Mouse (Mus musculus): ENCODE data around the gene Fkbp14.

Gene Fkbp14

GRCm38 (mm10) chr6:54587683-54588082 lies 9.4 kb downstream of the Fkbp14 start:
- no peak for DNase-seq

GRCm38 (mm10) chr6:54586911-54587310 lies 10.2 kb downstream of the Fkbp14 start:
- DNase-seq, result no peak

- DNase-seq, result peak; percentile 68 to 77
Measured at GRCm38 (mm10) chr6:54586175-54586574, 10.9 kb downstream of the Fkbp14 start.

- no peak for DNase-seq
Measured at GRCm38 (mm10) chr6:54573218-54573955, 23.7 kb downstream of the Fkbp14 start.

DNA sequence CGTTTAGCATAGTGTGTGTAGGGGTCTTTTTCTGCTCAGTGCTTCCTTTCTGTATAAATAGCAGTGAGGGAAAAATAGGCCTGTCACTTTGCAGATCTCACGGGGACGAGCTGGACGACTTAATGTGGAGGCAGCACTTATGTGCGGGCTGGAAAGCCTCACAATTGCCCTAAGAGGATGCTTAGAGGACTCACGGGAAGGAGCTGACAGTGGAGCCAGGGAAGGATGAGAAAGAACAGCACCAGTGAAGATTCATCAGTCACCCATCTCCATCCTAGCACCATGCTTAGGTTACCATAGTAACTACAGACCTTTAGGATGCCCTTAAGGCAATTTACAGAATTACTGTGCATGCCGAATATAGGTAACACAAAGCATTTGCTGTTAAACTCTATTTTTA lies 27.3 kb downstream of the Fkbp14 start:
- no peak for DNase-seq

GRCm38 (mm10) chr6:54566546-54566919 lies 30.6 kb downstream of the Fkbp14 start:
- no peak for DNase-seq

GRCm38 (mm10) chr6:54565665-54566545 lies 31.2 kb downstream of the Fkbp14 start, which contains the start of gene Scrn1:
Gene Scrn1 (minus strand): TSS chr6:54566489.
- DNase-seq, result peak; percentile 37 to 52

- DNase-seq, result no peak
Measured at GRCm38 (mm10) chr6:54565012-54565411, 32.1 kb downstream of the Fkbp14 start.

DNA sequence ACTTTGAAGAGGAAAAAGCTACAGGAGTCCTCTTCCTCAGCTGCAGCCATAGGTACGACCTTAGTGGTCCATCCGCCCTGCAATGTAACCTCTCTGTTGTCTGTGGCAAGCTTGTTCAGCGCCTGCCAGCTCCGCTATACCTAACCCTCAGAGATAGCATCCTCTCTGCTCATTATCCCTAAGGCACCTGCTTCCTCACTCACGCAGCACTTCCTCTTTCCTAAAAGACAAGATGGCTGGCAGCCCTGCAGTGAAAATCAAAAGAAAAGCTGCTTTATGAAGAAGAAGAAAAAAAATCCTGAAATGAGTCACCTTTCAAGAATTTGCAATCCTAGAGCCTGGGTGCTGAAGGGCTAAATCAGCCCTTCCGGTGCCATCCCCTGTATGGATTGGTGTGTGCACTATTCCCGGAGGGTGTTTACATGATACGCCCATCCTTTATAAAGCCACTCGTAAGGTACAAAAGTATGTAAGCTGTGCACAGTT lies 32.6 kb downstream of the Fkbp14 start:
- DNase-seq, result no peak

DNA sequence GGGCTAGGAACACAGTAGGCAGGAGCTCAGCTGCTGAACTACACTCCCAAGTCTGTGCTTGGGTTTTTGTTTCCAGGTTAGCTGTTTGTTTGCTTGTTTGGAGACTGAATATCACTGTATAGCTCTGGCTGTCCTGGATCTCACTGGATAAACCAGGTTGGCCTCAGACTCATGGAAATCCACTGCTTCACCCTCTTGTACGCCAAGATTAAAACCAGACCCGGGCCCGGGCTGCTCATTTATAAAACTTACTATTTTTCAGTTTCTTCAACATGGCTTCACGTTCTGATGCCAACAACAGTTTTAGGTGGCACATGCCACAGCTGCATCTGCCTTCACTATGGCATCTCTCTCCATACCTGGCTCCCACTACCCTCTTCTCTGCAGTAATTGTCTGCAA lies 33.5 kb downstream of the Fkbp14 start:
- DNase-seq, result no peak

DNA sequence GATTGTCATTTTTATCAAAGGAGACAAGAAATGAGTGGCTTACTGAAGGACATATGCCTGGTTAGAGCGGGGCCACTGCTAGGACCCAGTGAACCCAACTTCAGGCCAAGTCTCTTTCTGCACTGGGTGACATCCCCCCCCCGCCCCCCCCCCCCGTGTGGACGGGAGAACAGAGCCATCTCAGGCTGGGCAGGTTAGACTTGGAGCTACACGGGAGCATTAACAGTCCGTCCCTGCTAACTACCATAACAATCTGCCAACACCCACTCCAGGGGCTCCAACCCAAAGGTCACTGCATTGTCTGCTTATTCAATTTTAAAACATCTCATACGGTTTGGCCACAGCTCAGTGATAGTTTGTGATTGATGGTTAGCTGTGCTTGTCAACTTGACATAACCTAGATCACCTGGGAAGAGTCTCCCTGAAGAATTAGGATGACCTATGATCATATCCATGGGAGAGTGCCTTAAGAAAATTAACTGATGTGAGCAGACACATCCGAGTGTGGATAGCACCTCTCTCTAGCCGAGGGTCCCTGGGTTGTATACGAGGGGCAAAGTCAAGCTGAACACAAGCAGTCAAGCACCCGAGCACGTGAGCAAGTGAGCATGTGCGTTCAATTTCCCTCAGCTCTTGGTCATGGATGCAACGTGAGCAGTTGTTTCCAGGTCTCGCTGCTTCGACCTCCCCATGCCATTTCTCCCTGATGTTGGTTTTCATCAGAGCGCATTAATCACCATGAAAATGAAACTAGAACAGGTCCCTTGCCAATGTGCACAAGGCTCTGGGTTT lies 34.9 kb downstream of the Fkbp14 start:
- DNase-seq, result no peak

- no peak for DNase-seq
Measured at GRCm38 (mm10) chr6:54558466-54558865, 38.6 kb downstream of the Fkbp14 start.

GRCm38 (mm10) chr6:54557671-54558070 lies 39.4 kb downstream of the Fkbp14 start:
- DNase-seq, result no peak

DNA sequence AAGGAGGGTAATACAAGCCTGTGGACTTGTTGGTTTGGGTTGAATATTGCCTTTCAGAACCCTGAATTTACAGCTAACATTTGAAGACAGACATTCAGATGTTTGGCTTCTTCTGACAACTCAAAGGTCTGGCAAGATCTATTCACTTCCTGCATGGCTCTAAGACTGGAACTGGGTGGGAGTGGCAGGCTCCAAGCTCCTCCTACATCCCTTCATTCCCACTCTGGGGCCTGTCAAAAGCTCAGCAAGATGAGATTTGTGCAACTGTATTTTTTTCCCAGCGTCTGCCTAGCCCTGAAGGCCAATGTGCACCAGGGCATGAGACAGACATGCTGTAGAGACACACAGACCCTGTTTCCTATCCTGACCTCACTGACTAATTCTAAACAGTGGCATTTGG lies 41.3 kb downstream of the Fkbp14 start:
- DNase-seq, result no peak

DNA sequence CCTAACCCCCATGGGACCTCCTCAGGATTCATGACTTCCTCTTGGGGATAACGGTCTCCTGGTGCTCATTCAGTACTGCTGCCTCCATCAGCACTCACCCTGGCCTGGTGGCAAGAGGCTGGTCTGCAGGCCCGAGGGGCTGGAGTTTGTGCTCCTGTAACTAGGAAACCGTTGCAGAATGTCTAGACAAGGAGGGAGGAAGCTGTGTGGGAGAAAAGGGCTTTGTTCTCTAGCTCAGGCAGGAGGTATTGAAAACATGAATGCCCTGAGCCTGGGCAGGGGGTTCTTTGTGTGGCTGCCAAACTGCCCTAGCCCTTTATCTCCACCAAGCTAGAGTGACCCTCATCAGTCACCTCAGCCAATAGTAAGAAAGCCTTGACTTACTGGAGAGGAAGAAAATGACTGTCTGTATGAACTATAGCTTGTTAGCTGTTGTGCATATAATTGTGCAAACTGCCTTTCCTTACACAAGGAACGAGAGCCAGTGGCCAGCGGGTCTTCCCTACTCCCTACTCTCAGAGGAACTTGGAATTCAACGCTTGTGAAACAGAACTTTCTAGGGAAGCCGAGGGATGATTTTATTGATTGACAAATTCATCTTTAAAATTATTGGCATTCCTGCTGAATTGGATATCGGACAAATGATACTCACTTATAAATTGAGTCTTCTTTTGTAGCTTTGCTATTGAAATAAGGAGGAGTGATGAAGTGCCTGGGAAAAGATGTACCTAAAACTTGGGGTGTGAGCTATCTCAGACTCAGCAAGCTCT lies 42.6 kb downstream of the Fkbp14 start:
- no peak for DNase-seq

DNA sequence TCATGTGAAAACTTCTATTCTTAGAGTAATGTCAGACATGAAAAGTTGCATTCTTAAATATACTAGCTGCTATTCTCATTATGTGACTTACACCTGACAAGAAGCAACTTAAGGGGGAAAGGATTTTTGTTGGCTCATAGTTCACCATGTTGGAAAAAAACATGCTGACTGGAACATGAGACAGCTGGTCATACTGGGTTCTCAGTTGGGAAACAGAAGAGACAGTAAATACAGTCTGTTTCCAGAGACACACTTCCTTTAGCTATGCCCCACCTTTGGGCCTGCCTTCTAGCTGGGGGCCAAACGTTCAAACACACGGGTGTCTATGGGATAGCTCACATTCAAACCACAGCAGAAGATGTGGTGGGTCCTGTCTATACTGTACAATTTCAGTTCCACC lies 43.5 kb downstream of the Fkbp14 start:
- DNase-seq, result no peak

DNA sequence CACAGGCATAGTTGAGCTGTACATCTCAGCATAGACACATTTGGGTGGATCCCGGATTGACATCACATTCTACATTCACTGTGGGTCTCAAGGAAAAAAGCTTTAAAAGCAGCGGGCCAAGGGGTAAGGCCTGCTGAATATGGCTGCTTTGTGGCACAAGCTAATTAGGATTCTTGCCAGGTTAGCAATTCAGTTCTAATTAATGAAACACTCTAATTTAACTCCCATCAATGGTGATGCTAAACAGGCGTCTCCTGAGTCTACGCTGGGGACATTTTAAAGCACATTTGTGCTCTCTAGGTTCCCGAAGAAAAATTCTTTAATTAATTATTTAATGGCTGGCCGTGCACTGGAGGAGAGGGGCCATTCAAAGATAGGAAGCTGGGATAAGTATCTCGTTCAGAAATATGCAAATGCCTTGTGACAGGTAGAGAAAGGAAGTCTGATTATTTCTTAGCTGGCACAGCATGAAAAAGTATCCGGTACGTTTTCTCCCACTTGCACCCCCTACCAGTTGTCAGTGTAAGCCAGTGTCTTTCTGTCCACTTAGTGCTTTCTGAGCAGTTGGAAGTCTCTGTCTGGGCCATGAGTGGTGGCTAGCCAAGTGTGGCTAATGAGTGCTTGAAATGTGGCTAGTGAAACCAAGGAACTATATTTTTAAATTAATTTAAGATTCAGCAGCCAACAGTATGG lies 44.2 kb downstream of the Fkbp14 start:
- peak in 1 of 2 experiments; percentile 14 for DNase-seq

DNA sequence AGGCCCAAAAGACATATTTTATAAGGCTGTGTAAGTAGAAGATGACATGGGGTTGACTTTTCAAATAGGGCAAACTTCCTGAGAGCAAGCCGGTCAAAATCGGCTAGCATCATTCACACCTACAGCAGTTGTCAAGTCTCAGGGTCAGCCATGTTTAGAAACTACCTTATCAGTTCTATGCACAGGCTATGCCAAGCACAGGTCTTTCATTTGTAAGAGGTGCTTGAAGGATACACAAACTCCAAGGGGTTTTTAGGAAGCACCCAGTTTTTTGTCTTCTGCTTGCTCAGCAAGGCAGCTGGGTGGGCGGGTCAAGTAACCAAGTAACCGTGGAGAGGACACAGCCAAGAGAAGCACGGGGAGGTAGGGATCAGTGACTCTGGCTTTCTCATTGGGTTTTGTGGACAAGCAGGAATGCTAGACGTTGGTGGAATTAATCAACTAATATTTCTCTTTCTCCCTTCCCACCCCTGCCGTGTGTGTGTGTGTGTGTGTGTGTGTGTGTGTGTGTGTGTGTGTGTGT lies 46.2 kb downstream of the Fkbp14 start:
- DNase-seq, result peak; percentile 16 to 40

DNA sequence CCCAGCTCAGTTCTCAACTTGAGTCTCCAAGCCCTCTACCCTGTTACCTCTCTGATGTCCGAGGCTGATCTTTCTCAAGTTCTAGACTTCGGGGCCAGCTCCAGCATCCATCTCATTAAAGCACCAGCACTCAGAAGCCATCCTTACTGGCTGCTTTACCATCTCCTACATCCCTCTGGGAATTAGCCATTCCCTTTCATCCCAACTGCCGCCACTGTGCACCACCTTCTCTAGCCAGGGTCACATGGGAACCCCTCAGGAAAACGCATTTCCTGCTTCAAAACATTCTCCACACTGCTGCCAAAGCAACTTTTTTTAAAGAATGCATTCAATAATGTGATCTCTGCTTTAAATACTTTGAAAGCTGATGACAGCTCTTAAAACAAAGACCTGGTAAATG lies 47.8 kb downstream of the Fkbp14 start:
- DNase-seq, result no peak

DNA sequence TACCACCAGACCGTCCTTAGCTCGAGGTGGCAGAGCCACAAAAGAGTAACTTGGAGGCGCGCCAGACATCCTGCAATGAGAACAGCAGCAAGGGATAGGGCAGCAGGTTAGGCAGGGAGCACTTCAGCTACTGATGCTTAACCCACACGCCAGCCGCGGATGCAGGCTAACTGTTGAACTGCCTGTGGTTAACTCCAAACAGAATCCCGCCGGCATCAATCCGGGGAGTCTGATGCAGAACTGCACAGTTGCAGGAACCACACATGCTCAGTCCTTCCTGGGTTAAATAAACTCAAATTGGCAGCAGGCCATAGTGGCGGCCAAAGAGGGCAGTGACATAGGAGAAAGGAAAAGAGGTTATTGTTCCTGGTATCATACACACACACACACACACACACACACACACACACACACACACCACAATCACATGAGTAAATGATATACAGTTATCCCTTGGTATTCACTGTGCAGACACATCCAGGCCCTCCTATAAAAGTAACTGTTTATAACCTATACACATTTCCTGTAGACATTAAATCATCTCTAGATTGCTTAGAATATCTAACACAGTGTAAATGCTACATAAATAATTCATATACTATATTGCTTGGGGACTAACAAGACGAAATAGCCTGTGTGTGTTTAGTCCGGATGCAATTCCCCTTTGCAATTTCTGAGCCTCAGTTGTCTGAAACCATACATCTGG lies 48.6 kb downstream of the Fkbp14 start:
- peak in 1 of 2 experiments; percentile 50 for DNase-seq

DNA sequence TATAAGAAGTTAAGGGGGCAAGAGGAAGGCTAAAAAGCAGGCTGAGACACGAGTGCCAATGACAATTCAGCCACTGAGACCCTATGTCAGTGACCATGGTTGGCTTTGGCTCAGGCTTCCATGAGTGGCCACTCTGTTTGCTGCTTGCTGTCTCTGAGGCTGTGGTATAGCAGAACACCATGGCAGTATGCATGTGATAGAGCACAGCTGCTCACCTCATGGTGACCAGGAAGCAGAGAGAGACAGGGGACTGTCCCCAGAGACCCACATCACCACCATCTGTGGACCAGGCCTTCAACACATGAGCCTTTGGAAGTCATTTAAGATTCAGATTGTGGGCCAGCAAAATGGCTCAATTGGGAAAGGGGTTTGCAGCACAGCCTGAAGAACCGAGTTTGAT lies 53.5 kb downstream of the Fkbp14 start:
- DNase-seq, result no peak
